Mouse (Mus musculus): ENCODE measurements at regions not wholly inside any gene's neighbourhood (a gene's known extent, or its start where the extent isn't known, plus 50 kb on each side); places are given as distances from the start of the nearest gene placed in this dataset.

DNA sequence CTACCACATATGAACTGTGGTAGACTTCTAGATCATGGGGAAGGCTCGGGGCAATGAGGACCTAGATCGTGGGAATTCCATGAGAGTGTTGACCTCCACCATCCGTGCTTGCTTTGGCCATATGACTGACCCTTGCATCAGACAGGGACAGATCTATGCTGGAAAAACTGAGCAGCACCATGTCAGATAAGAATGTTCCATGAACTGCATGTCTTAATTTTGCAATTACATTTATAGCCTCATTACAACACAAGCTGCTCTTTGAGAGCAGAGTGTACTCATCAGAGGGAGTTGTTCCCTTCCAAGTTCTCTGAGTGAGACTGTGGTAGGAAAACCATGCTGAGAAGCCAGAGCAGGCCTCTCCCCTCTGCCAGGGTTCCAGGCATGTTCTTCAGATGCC is 166.4 kb upstream of the Ttc29 start:
- H3K27ac ChIP-seq (ENCODE audit: insufficient read depth, low read depth, low read length) = no peak overlapping the region; the same call in 1 of the 2 replicates
- no peak overlapping the region for H3K4me3 ChIP-seq (ENCODE audit: low read depth, low read length)
- 79% methylated on average over 3 of the region's 3 CpGs for WGBS
- no peaks in the 10 kb centered on the region for H3K27me3 ChIP-seq (ENCODE audit: control insufficient read depth, insufficient read depth, low read length)
- no peaks in the 10 kb centered on the region for H3K4me1 ChIP-seq (ENCODE audit: control insufficient read depth, insufficient read depth, insufficient read length, low read length)
- H3K36me3 ChIP-seq (ENCODE audit: control insufficient read depth, insufficient read depth, low read length) = no peaks in the 10 kb centered on the region
- TF ChIP-seq CTCF (IDR thresholded peaks at IDR 0.05; ENCODE audit: extremely low read depth, insufficient read length, insufficient replicate concordance, low read depth, low read length) = no peak
- TF ChIP-seq POLR2A (IDR thresholded peaks at IDR 0.05; ENCODE audit: low read depth, low read length) = no peak

DNA sequence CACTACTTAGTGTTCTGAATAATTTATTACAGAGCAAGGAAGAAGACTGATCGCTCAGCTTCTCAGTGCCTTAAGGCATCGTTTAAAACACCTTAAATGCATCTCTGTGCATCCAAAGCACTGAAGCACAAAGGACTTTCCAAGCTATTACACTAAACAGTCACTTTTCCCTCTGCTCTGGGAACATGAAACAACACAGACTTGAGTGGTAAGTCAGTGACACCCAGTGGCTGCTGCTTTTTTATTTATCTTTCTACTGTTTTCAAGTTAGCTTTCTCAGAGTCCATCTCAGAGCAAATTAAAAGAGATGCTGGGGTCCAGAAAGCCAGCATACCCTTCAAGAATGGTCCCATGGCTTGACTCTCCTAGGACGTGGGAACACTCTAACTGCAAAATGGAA is 162.3 kb upstream of the Ttc29 start:
- WGBS = 71% methylated on average over 3 of the region's 3 CpGs

DNA sequence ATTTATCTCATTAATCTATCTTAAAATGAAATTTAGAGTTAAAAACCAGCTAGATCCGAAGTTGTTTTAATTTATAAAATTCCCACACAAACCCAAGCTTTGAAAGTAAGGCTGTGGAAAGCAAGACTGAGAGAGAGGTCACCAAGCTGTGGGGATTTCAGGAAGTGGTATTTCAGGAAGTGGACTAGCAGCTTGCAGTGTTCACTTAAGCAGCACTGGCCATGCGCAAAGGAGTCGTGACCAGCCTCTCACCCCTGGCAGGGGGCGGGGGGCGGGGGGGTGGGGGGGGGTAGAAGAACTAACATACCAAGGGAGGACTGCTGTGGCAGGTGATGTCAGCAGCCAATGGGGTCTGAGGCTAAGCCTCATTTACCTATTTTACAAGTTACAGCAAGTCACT is 158.7 kb upstream of the Ttc29 start:
- TF ChIP-seq CTCF (IDR thresholded peaks at IDR 0.05; ENCODE audit: extremely low read depth, insufficient read length, insufficient replicate concordance, low read depth, low read length) (no peak), POLR2A (IDR thresholded peaks at IDR 0.05; ENCODE audit: low read depth, low read length) (no peak)
- WGBS = 10% methylated on average over 5 of the region's 5 CpGs
- H3K27ac ChIP-seq (ENCODE audit: insufficient read depth, low read depth, low read length) = no peak overlapping the region
- H3K4me1 ChIP-seq (ENCODE audit: control insufficient read depth, insufficient read depth, insufficient read length, low read length) = no peaks in the 10 kb centered on the region
- H3K27me3 ChIP-seq (ENCODE audit: control insufficient read depth, insufficient read depth, low read length) = no peaks in the 10 kb centered on the region
- no peak overlapping the region for H3K4me3 ChIP-seq (ENCODE audit: low read depth, low read length)
- H3K36me3 ChIP-seq (ENCODE audit: control insufficient read depth, insufficient read depth, low read length) = no peaks in the 10 kb centered on the region

More for the DNA sequence above, 162.3 kb upstream of the Ttc29 start:
- H3K27me3 ChIP-seq (ENCODE audit: control insufficient read depth, insufficient read depth, low read length) = no peaks in the 10 kb centered on the region
- H3K36me3 ChIP-seq (ENCODE audit: control insufficient read depth, insufficient read depth, low read length) = no peaks in the 10 kb centered on the region
- H3K4me1 ChIP-seq (ENCODE audit: control insufficient read depth, insufficient read depth, insufficient read length, low read length) = no peaks in the 10 kb centered on the region
- no peak overlapping the region for H3K4me3 ChIP-seq (ENCODE audit: low read depth, low read length)
- TF ChIP-seq CTCF (IDR thresholded peaks at IDR 0.05; ENCODE audit: extremely low read depth, insufficient read length, insufficient replicate concordance, low read depth, low read length) (no peak), POLR2A (IDR thresholded peaks at IDR 0.05; ENCODE audit: low read depth, low read length) (no peak)
- no peak overlapping the region for H3K27ac ChIP-seq (ENCODE audit: insufficient read depth, low read depth, low read length)

DNA sequence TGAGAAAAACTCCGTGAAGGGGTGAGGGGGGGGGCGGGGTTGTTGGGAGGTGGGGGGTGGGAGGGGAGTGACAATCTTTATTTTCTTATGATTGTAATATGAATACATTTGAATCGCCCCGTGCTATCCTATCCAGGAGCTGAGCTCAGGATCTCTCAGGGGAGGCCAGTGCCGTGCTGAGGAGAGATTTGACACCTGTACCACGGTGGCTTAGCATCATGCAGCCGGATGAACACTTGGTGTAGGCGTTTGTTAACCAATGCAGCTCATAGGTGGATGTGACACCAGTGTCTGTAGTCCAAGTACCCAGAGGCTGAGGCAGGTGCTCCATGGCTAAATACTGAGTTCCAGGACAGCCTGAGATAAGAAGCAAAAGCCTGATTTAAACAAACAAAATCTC is 158.2 kb upstream of the Ttc29 start:
- H3K27ac ChIP-seq (ENCODE audit: insufficient read depth, low read depth, low read length) = no peak overlapping the region
- no peaks in the 10 kb centered on the region for H3K27me3 ChIP-seq (ENCODE audit: control insufficient read depth, insufficient read depth, low read length)
- no peaks in the 10 kb centered on the region for H3K4me1 ChIP-seq (ENCODE audit: control insufficient read depth, insufficient read depth, insufficient read length, low read length)
- 14% methylated on average over 8 of the region's 8 CpGs for WGBS
- H3K36me3 ChIP-seq (ENCODE audit: control insufficient read depth, insufficient read depth, low read length) = no peaks in the 10 kb centered on the region
- no peak for TF ChIP-seq CTCF (IDR thresholded peaks at IDR 0.05; ENCODE audit: extremely low read depth, insufficient read length, insufficient replicate concordance, low read depth, low read length)
- TF ChIP-seq POLR2A (IDR thresholded peaks at IDR 0.05; ENCODE audit: low read depth, low read length) = no peak
- no peak overlapping the region for H3K4me3 ChIP-seq (ENCODE audit: low read depth, low read length)

DNA sequence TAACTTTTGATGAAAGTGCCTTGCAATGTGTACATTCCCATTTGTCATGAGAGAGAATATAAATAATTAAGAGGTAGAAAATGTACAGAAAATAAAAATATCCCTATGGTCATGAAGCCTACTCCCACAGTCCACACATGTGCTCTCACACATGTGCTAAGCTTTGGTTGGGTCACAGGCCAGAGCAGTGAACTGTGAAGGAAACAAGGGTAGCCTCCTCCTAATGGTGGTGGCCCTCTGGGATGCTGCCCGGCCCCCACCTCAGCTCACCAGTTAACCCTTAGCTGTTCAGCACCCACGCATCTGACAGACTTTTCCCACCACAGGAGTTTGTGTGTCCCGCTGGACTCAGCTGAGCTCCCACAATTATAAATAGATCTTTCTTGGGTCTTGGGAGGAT is 157.6 kb upstream of the Ttc29 start:
- WGBS = 75% methylated on average over 3 of the region's 3 CpGs
- no peak for TF ChIP-seq POLR2A (IDR thresholded peaks at IDR 0.05; ENCODE audit: low read depth, low read length)
- no peak for TF ChIP-seq CTCF (IDR thresholded peaks at IDR 0.05; ENCODE audit: extremely low read depth, insufficient read length, insufficient replicate concordance, low read depth, low read length)
- Histone ChIP-seq H3K27ac (ENCODE audit: insufficient read depth, low read depth, low read length) (no peak overlapping the region), H3K27me3 (ENCODE audit: control insufficient read depth, insufficient read depth, low read length) (no peaks in the 10 kb centered on the region), H3K36me3 (ENCODE audit: control insufficient read depth, insufficient read depth, low read length) (no peaks in the 10 kb centered on the region), H3K4me3 (ENCODE audit: low read depth, low read length) (no peak overlapping the region), H3K4me1 (ENCODE audit: control insufficient read depth, insufficient read depth, insufficient read length, low read length) (no peaks in the 10 kb centered on the region)

DNA sequence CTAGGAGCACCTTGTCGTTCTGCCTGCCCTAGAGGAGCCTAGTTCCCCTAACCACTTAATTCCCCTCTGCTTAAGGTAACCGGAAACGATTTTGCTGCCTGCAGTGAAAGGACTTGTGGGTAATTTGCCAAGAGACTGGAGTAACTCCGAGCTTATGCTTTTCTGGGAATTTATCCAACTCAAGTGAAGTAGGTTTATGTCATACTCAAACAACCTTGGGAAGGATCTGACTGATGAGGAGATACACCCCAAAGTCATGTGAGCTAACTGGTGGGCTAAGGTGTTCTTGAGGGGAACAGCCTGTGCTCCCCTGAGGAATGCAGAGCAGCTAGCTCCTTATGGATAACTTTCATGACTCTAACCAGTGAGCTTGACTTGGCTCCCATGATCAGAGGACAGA is 155.7 kb upstream of the Ttc29 start:
- Histone ChIP-seq H3K27ac (ENCODE audit: insufficient read depth, low read depth, low read length) (no peak overlapping the region), H3K4me3 (ENCODE audit: low read depth, low read length) (no peak overlapping the region), H3K36me3 (ENCODE audit: control insufficient read depth, insufficient read depth, low read length) (no peaks in the 10 kb centered on the region), H3K4me1 (ENCODE audit: control insufficient read depth, insufficient read depth, insufficient read length, low read length) (no peaks in the 10 kb centered on the region), H3K27me3 (ENCODE audit: control insufficient read depth, insufficient read depth, low read length) (no peaks in the 10 kb centered on the region)
- WGBS = 57% methylated on average over 4 of the region's 4 CpGs
- TF ChIP-seq POLR2A (IDR thresholded peaks at IDR 0.05; ENCODE audit: low read depth, low read length) (no peak), CTCF (IDR thresholded peaks at IDR 0.05; ENCODE audit: extremely low read depth, insufficient read length, insufficient replicate concordance, low read depth, low read length) (no peak)

DNA sequence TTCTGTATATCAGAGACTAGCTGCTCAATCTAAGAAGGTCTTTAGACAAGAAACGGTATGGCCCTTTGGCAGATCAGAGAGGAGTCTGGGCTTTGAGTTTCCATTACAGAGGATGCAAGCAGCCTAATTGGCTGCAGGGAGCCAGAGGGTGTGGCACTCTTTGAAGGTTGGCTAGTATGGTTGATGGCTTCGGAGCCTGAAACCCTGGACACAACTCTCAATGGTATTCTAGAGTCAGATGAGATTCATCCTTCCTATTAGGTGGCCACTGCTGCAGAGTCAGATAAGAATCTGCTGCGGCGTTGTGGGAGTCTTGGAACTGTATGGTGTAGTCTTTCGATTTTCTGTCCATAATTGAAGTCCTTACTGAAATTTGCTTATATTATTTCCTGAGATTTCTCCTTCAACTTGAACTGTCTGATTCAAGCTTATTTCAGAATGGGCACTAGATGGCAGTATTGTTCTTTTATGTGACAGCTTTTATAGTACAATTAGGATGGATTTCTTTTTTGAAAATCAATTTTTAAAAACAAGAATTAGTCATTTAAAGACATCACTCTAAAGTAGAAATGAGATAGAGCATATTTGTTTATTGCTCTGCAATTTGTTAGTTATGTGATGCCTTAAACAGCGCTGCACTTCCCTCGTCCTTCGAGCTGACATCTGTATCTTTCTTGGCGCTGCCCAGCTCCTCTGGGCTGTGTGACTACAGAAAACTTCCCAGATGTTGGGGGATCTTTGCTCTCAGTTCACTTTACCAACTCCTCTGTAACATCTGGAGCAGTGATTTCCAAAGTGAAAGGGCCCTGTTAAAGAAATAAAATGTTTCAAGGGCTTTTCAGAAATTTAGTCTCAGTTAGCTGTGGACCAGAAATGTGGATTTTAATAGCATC is 151.0 kb upstream of the Ttc29 start:
- peaks cover 6% of the 10 kb centered on the region; the same call in 1 of the 2 replicates for H3K27me3 ChIP-seq (ENCODE audit: control insufficient read depth, insufficient read depth, low read length)
- H3K27ac ChIP-seq (ENCODE audit: insufficient read depth, low read depth, low read length) = no peak overlapping the region
- no peaks in the 10 kb centered on the region for H3K36me3 ChIP-seq (ENCODE audit: control insufficient read depth, insufficient read depth, low read length)
- no peak overlapping the region for H3K4me3 ChIP-seq (ENCODE audit: low read depth, low read length)
- WGBS = 57% methylated on average over 9 of the region's 9 CpGs
- no peak for TF ChIP-seq POLR2A (IDR thresholded peaks at IDR 0.05; ENCODE audit: low read depth, low read length)
- peak; percentile 21; the same call in 1 of the 2 replicates for TF ChIP-seq CTCF (IDR thresholded peaks at IDR 0.05; ENCODE audit: extremely low read depth, insufficient read length, insufficient replicate concordance, low read depth, low read length)
- H3K4me1 ChIP-seq (ENCODE audit: control insufficient read depth, insufficient read depth, insufficient read length, low read length) = no peaks in the 10 kb centered on the region

Measured in small intestine, adult 2 months (tissue).